9 mouse cellular contexts compared by ENCODE assay signal in the genomic region with DNA sequence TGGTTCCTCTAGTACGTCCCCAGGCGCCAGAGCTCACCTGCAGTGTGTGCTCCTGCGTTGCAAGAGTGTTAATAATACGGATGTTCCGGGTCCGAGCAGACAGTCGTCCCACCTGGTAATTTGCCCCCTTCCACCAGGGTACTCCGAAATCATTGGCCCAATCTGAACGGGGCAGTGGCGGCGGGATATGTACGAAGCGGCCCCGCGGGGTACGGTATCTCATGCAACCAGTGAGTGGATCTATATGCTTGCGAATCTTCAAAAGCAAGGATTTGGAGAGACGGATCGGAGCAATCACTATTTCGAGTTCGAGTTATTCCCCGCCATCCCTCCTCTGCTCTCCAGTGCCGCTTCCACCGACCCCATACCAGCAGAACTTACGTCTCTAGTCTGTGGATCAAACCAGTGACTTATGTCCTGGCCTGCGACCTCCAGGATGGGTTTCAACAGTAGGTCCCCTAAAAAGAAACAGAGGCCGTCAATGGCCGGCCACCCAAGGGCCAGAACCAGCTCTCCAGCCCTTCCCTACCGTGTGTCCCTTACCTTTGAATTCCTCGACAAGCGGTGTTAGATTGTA. TPM values are rescaled to one million over a fixed set of nuclear protein-coding genes. Genes with fewer than 3 reads are reported as not detected.
DNase-seq lines count a peak whose midpoint lies in the region; ATAC-seq and TF ChIP-seq lines count a peak whose summit lies in the region.
"Not testable (repeated sequence)": the region's sequence is repeated elsewhere in the genome, so short reads cannot be mapped to it uniquely, and the experiment has no call there.
"Had no signal": no experiment of that assay in that cellular context is flagged by ENCODE, and none has a peak within 500 bp of the region (broad histone marks: within the 10 kb centered on the region; RNA-seq: fewer than 3 reads in every experiment).

No protein-coding gene starts in this region.

- TF ChIP-seq CTCF in olfactory bulb, adult 2 months (IDR thresholded peaks at IDR 0.05; ENCODE audit: insufficient read depth, low read depth, low read length) = not testable (repeated sequence)

- peak; percentile 5 for ATAC-seq in erythroblast, adult 5-6 weeks (replicated peaks; ENCODE audit: low FRiP score, poor library complexity, severe bottlenecking)
- not testable (repeated sequence) for ATAC-seq in heart, embryonic 12.5 days (ENCODE audit: insufficient number of reproducible peaks, low FRiP score); intestine, embryonic 14.5 days (replicated peaks; ENCODE audit: low FRiP score, low TSS enrichment, low read depth); limb, embryonic 14.5 days (ENCODE audit: low FRiP score, low read depth)

- peak overlapping the region; percentile 87 for H3K4me2 ChIP-seq in heart, embryonic 12.5 days
- peak overlapping the region; percentile 72 for H3K4me2 ChIP-seq in intestine, embryonic 14.5 days (ENCODE audit: low read length)
- peak overlapping the region; percentile 69 for H3K4me2 ChIP-seq in limb, embryonic 14.5 days (replicated peaks; ENCODE audit: low read depth, low read length, severe bottlenecking)

- TF ChIP-seq POLR2A in limb, embryonic 14.5 days (IDR thresholded peaks at IDR 0.05; ENCODE audit: borderline replicate concordance, extremely low read depth, insufficient read depth, insufficient read length); olfactory bulb, adult 2 months (IDR thresholded peaks at IDR 0.05; ENCODE audit: insufficient read depth, low read depth, low read length): not testable (repeated sequence)

- not testable (repeated sequence) for H3K36me3 ChIP-seq in heart, embryonic 12.5 days; intestine, embryonic 14.5 days (ENCODE audit: control insufficient read depth, insufficient read depth, low read length)
- H3K36me3 ChIP-seq in limb, embryonic 14.5 days (ENCODE audit: control insufficient read depth, insufficient read depth, low read length) = peaks cover 14% of the 10 kb centered on the region
- H3K36me3 ChIP-seq in megakaryocyte, embryonic 14.5 days (replicated peaks; ENCODE audit: low read length) = peaks cover 23% of the 10 kb centered on the region

- H3K9me3 ChIP-seq in heart, embryonic 12.5 days (replicated peaks); intestine, embryonic 14.5 days (ENCODE audit: control insufficient read depth, low read length); limb, embryonic 14.5 days (ENCODE audit: control insufficient read depth, low read length); megakaryocyte, embryonic 14.5 days: not testable (repeated sequence)

- peaks cover 38% of the 10 kb centered on the region for H3K4me1 ChIP-seq in heart, embryonic 12.5 days (replicated peaks)
- H3K4me1 ChIP-seq in intestine, embryonic 14.5 days (replicated peaks; ENCODE audit: control insufficient read depth, insufficient read depth, low read length) = peaks cover 24% of the 10 kb centered on the region
- peaks cover 33% of the 10 kb centered on the region for H3K4me1 ChIP-seq in limb, embryonic 14.5 days (ENCODE audit: control insufficient read depth, insufficient read depth, low read length)
- peaks cover 34% of the 10 kb centered on the region for H3K4me1 ChIP-seq in megakaryocyte, embryonic 14.5 days
- peaks cover 17% of the 10 kb centered on the region; the same call in 1 of the 2 replicates for H3K4me1 ChIP-seq in olfactory bulb, adult 2 months (ENCODE audit: control insufficient read depth, insufficient read depth, low read length)

- peak overlapping the region; percentile 60 for H3K4me3 ChIP-seq in heart, embryonic 12.5 days
- H3K4me3 ChIP-seq in intestine, embryonic 14.5 days (ENCODE audit: low read depth, low read length) = peak overlapping the region; percentile 70
- H3K4me3 ChIP-seq in limb, embryonic 14.5 days (replicated peaks; ENCODE audit: low read length) = peak overlapping the region; percentile 61
- peak overlapping the region; percentile 95 for H3K4me3 ChIP-seq in megakaryocyte, embryonic 14.5 days (replicated peaks)
- peak overlapping the region; percentile 78 for H3K4me3 ChIP-seq in olfactory bulb, adult 2 months (ENCODE audit: insufficient read depth, low read depth, low read length)

- peak; percentile 37 for DNase-seq in adrenal gland, postnatal 10 days
- DNase-seq in intestine, embryonic 14.5 days (ENCODE audit: low spot score) = peak; percentile 72
- not testable (repeated sequence) for DNase-seq in limb, embryonic 14.5 days (ENCODE audit: low spot score)
- peak; percentile 35 for DNase-seq in yolk sac, embryonic 10.5 days (ENCODE audit: low spot score)

- not testable (repeated sequence) for H3K27me3 ChIP-seq in heart, embryonic 12.5 days (replicated peaks); intestine, embryonic 14.5 days (replicated peaks; ENCODE audit: control insufficient read depth, insufficient read depth, low read length); limb, embryonic 14.5 days (ENCODE audit: control insufficient read depth, insufficient read depth, low read length); megakaryocyte, embryonic 14.5 days (replicated peaks)

- 2% methylated on average over 31 of the region's 31 CpGs for WGBS in heart, embryonic 12.5 days
- WGBS in intestine, embryonic 14.5 days = 1% methylated on average over 31 of the region's 31 CpGs
- 1% methylated on average over 31 of the region's 31 CpGs for WGBS in limb, embryonic 14.5 days
- under 1% methylated on average over 31 of the region's 31 CpGs for WGBS in olfactory bulb, adult 2 months

- H3K9ac ChIP-seq in heart, embryonic 12.5 days = peak overlapping the region; percentile 88
- peak overlapping the region; percentile 96 for H3K9ac ChIP-seq in intestine, embryonic 14.5 days (ENCODE audit: low read length)
- peak overlapping the region; percentile 87 for H3K9ac ChIP-seq in limb, embryonic 14.5 days (ENCODE audit: low read depth, low read length, severe bottlenecking)

- H3K27ac ChIP-seq in heart, embryonic 12.5 days (ENCODE audit: poor library complexity, severe bottlenecking) = peak overlapping the region; percentile 93
- peak overlapping the region; percentile 97; the same call in 1 of the 2 replicates for H3K27ac ChIP-seq in intestine, embryonic 14.5 days (ENCODE audit: low read depth)
- peak overlapping the region; percentile 95 for H3K27ac ChIP-seq in limb, embryonic 14.5 days (replicated peaks; ENCODE audit: low read depth, low read length)
- peak overlapping the region; percentile 42; the same call in 1 of the 2 replicates for H3K27ac ChIP-seq in olfactory bulb, adult 2 months (ENCODE audit: insufficient read depth, low read depth, low read length)

RNA-seq across cellular contexts. Expression of a gene that starts 0.6 kb away (rescaled TPM):
- 100 to 1,000 TPM; 124 to 138 TPM for total RNA-seq in adrenal gland, postnatal 10 days (2021)
- total RNA-seq in erythroblast, adult 5-6 weeks (2015; ENCODE audit: low replicate concordance) = 25.6 and 30.3 TPM in 2 replicates
- 18.5 and 25.2 TPM in 2 replicates for total RNA-seq in erythroblast, adult 5-6 weeks (2017; ENCODE audit: low replicate concordance)
- 147 and 150 TPM in 2 replicates for polyA plus RNA-seq in heart, embryonic 12.5 days (2016; fragmentation: Nextera tagmentation; extraction: Ambion mirVana)
- polyA plus RNA-seq in intestine, embryonic 14.5 days (2014; fragmentation: Nextera tagmentation; extraction: Ambion mirVana) = 184 and 197 TPM in 2 replicates
- polyA plus RNA-seq in limb, embryonic 14.5 days (2012; rRNA removed) = 127 and 131 TPM in 2 replicates
- polyA plus RNA-seq in limb, embryonic 14.5 days (2014; fragmentation: Nextera tagmentation; extraction: Ambion mirVana) = 161 and 171 TPM in 2 replicates
- polyA plus RNA-seq in megakaryocyte, embryonic 14.5 days (2012; ENCODE audit: insufficient read depth, low replicate concordance) = 33.8 and 159 TPM in 2 replicates
- polyA plus RNA-seq in olfactory bulb, adult 2 months (2012; ENCODE audit: insufficient read depth, insufficient read length, low replicate concordance, missing spikeins) = not detected in 2 replicates

RNA-seq across cellular contexts. Expression of a gene that starts 0.8 kb away (rescaled TPM):
- total RNA-seq in adrenal gland, postnatal 10 days (2021) = 10 to 100 TPM; 32.4 to 38.9 TPM
- 12.5 and 16.1 TPM in 2 replicates for total RNA-seq in erythroblast, adult 5-6 weeks (2015; ENCODE audit: low replicate concordance)
- total RNA-seq in erythroblast, adult 5-6 weeks (2017; ENCODE audit: low replicate concordance) = 23.5 and 31.4 TPM in 2 replicates
- polyA plus RNA-seq in heart, embryonic 12.5 days (2016; fragmentation: Nextera tagmentation; extraction: Ambion mirVana) = 24.8 and 27.1 TPM in 2 replicates
- 23.3 and 23.8 TPM in 2 replicates for polyA plus RNA-seq in intestine, embryonic 14.5 days (2014; fragmentation: Nextera tagmentation; extraction: Ambion mirVana)
- polyA plus RNA-seq in limb, embryonic 14.5 days (2012; rRNA removed) = 29.5 and 32.7 TPM in 2 replicates
- polyA plus RNA-seq in limb, embryonic 14.5 days (2014; fragmentation: Nextera tagmentation; extraction: Ambion mirVana) = 22.3 and 27.3 TPM in 2 replicates
- polyA plus RNA-seq in megakaryocyte, embryonic 14.5 days (2012; ENCODE audit: insufficient read depth, low replicate concordance) = 0.25 and 2.4 TPM in 2 replicates
- polyA plus RNA-seq in olfactory bulb, adult 2 months (2012; ENCODE audit: insufficient read depth, insufficient read length, low replicate concordance, missing spikeins) = not detected in 2 replicates

RNA-seq across cellular contexts. Expression of a gene that starts 3.4 kb away (rescaled TPM):
- 10 to 100 TPM; 29.1 to 33.0 TPM for total RNA-seq in adrenal gland, postnatal 10 days (2021)
- total RNA-seq in erythroblast, adult 5-6 weeks (2015; ENCODE audit: low replicate concordance) = not detected in 2 replicates
- total RNA-seq in erythroblast, adult 5-6 weeks (2017; ENCODE audit: low replicate concordance) = not detected in 2 replicates
- 34.4 and 35.7 TPM in 2 replicates for polyA plus RNA-seq in heart, embryonic 12.5 days (2016; fragmentation: Nextera tagmentation; extraction: Ambion mirVana)
- polyA plus RNA-seq in intestine, embryonic 14.5 days (2014; fragmentation: Nextera tagmentation; extraction: Ambion mirVana) = 34.8 and 38.4 TPM in 2 replicates
- 17.0 and 23.7 TPM in 2 replicates for polyA plus RNA-seq in limb, embryonic 14.5 days (2012; rRNA removed)
- polyA plus RNA-seq in limb, embryonic 14.5 days (2014; fragmentation: Nextera tagmentation; extraction: Ambion mirVana) = 18.7 and 18.9 TPM in 2 replicates
- polyA plus RNA-seq in megakaryocyte, embryonic 14.5 days (2012; ENCODE audit: insufficient read depth, low replicate concordance) = 0.35 TPM in 1 of 2 replicates, not detected in the other
- not detected in 2 replicates for polyA plus RNA-seq in olfactory bulb, adult 2 months (2012; ENCODE audit: insufficient read depth, insufficient read length, low replicate concordance, missing spikeins)
- total RNA-seq: granulocyte monocyte progenitor cell, adult 5-6 weeks had no signal

RNA-seq across cellular contexts. Expression of a gene that starts 18.8 kb away (rescaled TPM):
- 10 to 100 TPM; 49.0 to 53.4 TPM for total RNA-seq in adrenal gland, postnatal 10 days (2021)
- total RNA-seq in erythroblast, adult 5-6 weeks (2015; ENCODE audit: low replicate concordance) = 5.8 and 8.2 TPM in 2 replicates
- total RNA-seq in erythroblast, adult 5-6 weeks (2017; ENCODE audit: low replicate concordance) = 0.84 and 1.5 TPM in 2 replicates
- 24.9 and 25.4 TPM in 2 replicates for polyA plus RNA-seq in heart, embryonic 12.5 days (2016; fragmentation: Nextera tagmentation; extraction: Ambion mirVana)
- 29.1 and 29.6 TPM in 2 replicates for polyA plus RNA-seq in intestine, embryonic 14.5 days (2014; fragmentation: Nextera tagmentation; extraction: Ambion mirVana)
- polyA plus RNA-seq in limb, embryonic 14.5 days (2012; rRNA removed) = 23.7 and 27.5 TPM in 2 replicates
- 31.4 and 36.4 TPM in 2 replicates for polyA plus RNA-seq in limb, embryonic 14.5 days (2014; fragmentation: Nextera tagmentation; extraction: Ambion mirVana)
- polyA plus RNA-seq in megakaryocyte, embryonic 14.5 days (2012; ENCODE audit: insufficient read depth, low replicate concordance) = 44.5 and 45.4 TPM in 2 replicates
- 114 TPM in 1 of 2 replicates, not detected in the other for polyA plus RNA-seq in olfactory bulb, adult 2 months (2012; ENCODE audit: insufficient read depth, insufficient read length, low replicate concordance, missing spikeins)

RNA-seq across cellular contexts. Expression of a gene that starts 25.5 kb away (rescaled TPM):
- 100 to 1,000 TPM in 1 of 2 experiments, 10 to 100 TPM in 1; 93.8 to 128 TPM for total RNA-seq in adrenal gland, postnatal 10 days (2021)
- total RNA-seq in erythroblast, adult 5-6 weeks (2015; ENCODE audit: low replicate concordance) = 7.9 and 9.8 TPM in 2 replicates
- 16.8 and 18.5 TPM in 2 replicates for total RNA-seq in erythroblast, adult 5-6 weeks (2017; ENCODE audit: low replicate concordance)
- 19.2 and 23.5 TPM in 2 replicates for polyA plus RNA-seq in heart, embryonic 12.5 days (2016; fragmentation: Nextera tagmentation; extraction: Ambion mirVana)
- 52.4 and 62.3 TPM in 2 replicates for polyA plus RNA-seq in intestine, embryonic 14.5 days (2014; fragmentation: Nextera tagmentation; extraction: Ambion mirVana)
- polyA plus RNA-seq in limb, embryonic 14.5 days (2012; rRNA removed) = 425 and 497 TPM in 2 replicates
- polyA plus RNA-seq in limb, embryonic 14.5 days (2014; fragmentation: Nextera tagmentation; extraction: Ambion mirVana) = 97.8 and 113 TPM in 2 replicates
- polyA plus RNA-seq in megakaryocyte, embryonic 14.5 days (2012; ENCODE audit: insufficient read depth, low replicate concordance) = 14.5 and 29.7 TPM in 2 replicates
- 175 and 278 TPM in 2 replicates for polyA plus RNA-seq in olfactory bulb, adult 2 months (2012; ENCODE audit: insufficient read depth, insufficient read length, low replicate concordance, missing spikeins)

Comparison
In these comparisons a context has a peak if more than half of its experiments do, and no peak if none do; other contexts are left out.
1. H3K27ac ChIP-seq: peak in every context shown above with its lines; median percentile 97 in intestine, embryonic 14.5 days; 95 in limb, embryonic 14.5 days; 93 in heart, embryonic 12.5 days; 42 in olfactory bulb, adult 2 months.
2. RNA of a gene that starts 0.6 kb away (polyA plus RNA-seq): 184 to 197 TPM in intestine, embryonic 14.5 days, 127 to 171 TPM in limb, embryonic 14.5 days, 33.8 to 159 TPM in megakaryocyte, embryonic 14.5 days and 147 to 150 TPM in heart, embryonic 12.5 days; not detected in olfactory bulb, adult 2 months; every median in the first group is over 10 times any median in the second.
3. RNA of a gene that starts 3.4 kb away (polyA plus RNA-seq): 34.4 to 35.7 TPM in heart, embryonic 12.5 days, 34.8 to 38.4 TPM in intestine, embryonic 14.5 days and 17.0 to 23.7 TPM in limb, embryonic 14.5 days; 0.35 TPM in megakaryocyte, embryonic 14.5 days and not detected in olfactory bulb, adult 2 months; every median in the first group is over 10 times any median in the second.
4. Peak in every context shown above with its lines, with median percentiles within 50 percentile points of each other: H3K4me2 ChIP-seq, H3K4me3 ChIP-seq and H3K9ac ChIP-seq.